Mouse (Mus musculus) midbrain, postnatal 0 days (tissue): ENCODE data around the gene Sypl. TPM values are rescaled to one million over a fixed set of nuclear protein-coding genes. Genes with fewer than 3 reads are reported as not detected.
"Not testable (repeated sequence)": the region's sequence is repeated elsewhere in the genome, so short reads cannot be mapped to it uniquely, and the experiment has no call there.

Experiments
- ATAC-seq: fragments of 200-750 bp; cut with Nextera tagmentation; 2 replicates; pipeline ENCODE4 v1.8.0; 2017; ENCODE audit warnings: moderate number of reproducible peaks, mild to moderate bottlenecking, moderate TSS enrichment, moderate library complexity; ENCODE audit not compliant: low FRiP score
- DNase-seq: peaks from one replicate; pipeline ENCODE4 v3.0.0-alpha.2; 2015; ENCODE audit warnings: low spot score
- H3K27ac ChIP-seq: fragments of 300-500 bp; sonication (generic); 2 replicates; pipeline ENCODE4 v1.5.1; 2014; ENCODE audit warnings: low read depth, mild to moderate bottlenecking, low read length, mixed read lengths
- H3K27me3 ChIP-seq: fragments of 300-500 bp; sonication (generic); 2 replicates; pipeline ENCODE4 v1.6.1; 2014; ENCODE audit warnings: low read length, control low read depth, mixed read lengths; ENCODE audit not compliant: insufficient read depth
- H3K36me3 ChIP-seq: fragments of 300-500 bp; sonication (generic); 2 replicates; pipeline ENCODE4 v1.6.1; 2014; ENCODE audit warnings: low read length, control low read depth, mixed read lengths; ENCODE audit not compliant: insufficient read depth
- H3K4me1 ChIP-seq: fragments of 300-500 bp; sonication (generic); 2 replicates; pipeline ENCODE4 v1.6.1; 2014; ENCODE audit warnings: mild to moderate bottlenecking, control low read depth, antibody characterized with exemption, low read length, mixed read lengths; ENCODE audit not compliant: insufficient read depth
- H3K4me2 ChIP-seq: fragments of 300-500 bp; sonication (generic); 2 replicates; pipeline ENCODE4 v1.6.1; 2014; ENCODE audit warnings: low read depth, mild to moderate bottlenecking, low read length, mixed read lengths; ENCODE audit not compliant: poor library complexity, severe bottlenecking
- H3K4me3 ChIP-seq: fragments of 300-500 bp; sonication (generic); 2 replicates; pipeline ENCODE4 v1.5.1; 2014; ENCODE audit warnings: low read depth, mild to moderate bottlenecking, low read length, moderate library complexity
- H3K9ac ChIP-seq: fragments of 300-500 bp; sonication (generic); replicated peaks from 2 replicates; pipeline ENCODE4 v1.6.1; 2014; ENCODE audit warnings: mild to moderate bottlenecking, low read length, moderate library complexity, mixed read lengths; ENCODE audit not compliant: poor library complexity, severe bottlenecking
- H3K9me3 ChIP-seq: fragments of 300-500 bp; sonication (generic); 2 replicates; pipeline ENCODE4 v1.6.1; 2016; ENCODE audit warnings: low read length, control low read depth
- CTCF ChIP-seq: IDR thresholded peaks from 2 replicates; pipeline ENCODE4 v1.5.1; 2016; ENCODE audit warnings: antibody characterized with exemption, mild to moderate bottlenecking
- WGBS: fragments of 180-500 bp; shearing (Covaris S2); extraction: QIAGEN DNeasy Blood & Tissue Kit; methylation state at CpG from one replicate; pipeline ENCODE4 v1.1.7; 2014; 5-methylcytosine and 5-hydroxymethylcytosine counted together
- polyA plus RNA-seq: library from polyadenylated mRNA; unstranded; fragments of >200 nt; fragmentation: Nextera tagmentation; extraction: Ambion mirVana; gene quantifications from 2 replicates; pipeline ENCODE4 v1.2.1, GENCODE M21; 2015
- total RNA-seq: library from RNA; depleted of rRNA; stranded (reverse); fragments of >200 nt; gene quantifications from 2 replicates; pipeline ENCODE4 v1.2.3, GENCODE M21; 2014

The Sypl gene
- total and polyA plus RNA-seq, 2 experiments from 2014 or later = 15.2 to 35.2 TPM

DNA sequence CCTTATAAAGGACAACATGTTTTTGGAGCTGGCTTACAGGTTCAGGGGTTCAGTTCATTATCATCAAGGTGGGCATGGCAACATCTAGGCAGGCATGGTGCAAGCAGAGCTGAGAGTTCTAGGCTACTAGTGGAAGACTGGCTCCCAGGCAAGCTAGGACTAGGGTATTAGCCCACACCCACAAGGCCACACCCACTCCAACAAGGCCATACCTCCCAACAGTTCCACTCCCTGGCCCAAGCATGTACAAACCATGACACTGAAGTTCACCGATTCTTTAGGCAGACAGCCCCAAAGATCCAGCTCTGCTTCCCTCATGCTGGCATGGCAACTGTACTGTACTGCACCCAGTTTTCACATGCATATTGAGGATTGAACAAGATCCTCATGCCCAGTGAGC is 29.4 kb downstream of the Sypl start:
- no peak overlapping the region for H3K4me3 ChIP-seq
- 100% methylated on average over 1 of the region's 1 CpGs for WGBS
- no peaks in the 10 kb centered on the region for H3K27me3 ChIP-seq
- no peaks in the 10 kb centered on the region for H3K4me1 ChIP-seq
- H3K9me3 ChIP-seq = no peaks in the 10 kb centered on the region
- no peaks in the 10 kb centered on the region for H3K36me3 ChIP-seq
- ATAC-seq (no peak), DNase-seq (no peak)
- H3K9ac ChIP-seq = no peak overlapping the region
- H3K27ac ChIP-seq = no peak overlapping the region
- no peak overlapping the region for H3K4me2 ChIP-seq
- no peak for TF ChIP-seq CTCF

DNA sequence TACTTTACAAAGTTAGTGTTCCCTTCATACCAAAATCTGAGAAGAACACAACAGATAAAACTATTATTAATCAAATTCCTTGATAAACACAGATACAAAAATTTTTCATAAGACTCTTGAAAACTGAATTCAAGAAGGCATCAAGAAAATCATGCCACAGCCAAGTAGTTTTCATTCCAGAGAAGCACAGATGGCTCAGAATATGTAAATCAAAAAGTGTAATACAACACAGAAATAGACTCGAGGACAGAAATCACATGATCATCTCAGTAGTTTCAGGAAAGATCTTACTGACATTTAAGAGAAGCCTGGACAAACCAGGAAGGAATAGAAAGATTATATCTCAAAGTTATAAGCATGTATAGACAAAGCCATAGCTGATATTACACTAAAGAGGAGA is 32.6 kb downstream of the Sypl start:
- no peak overlapping the region for H3K4me2 ChIP-seq
- DNase-seq = no peak
- 70% methylated on average over 1 of the region's 1 CpGs for WGBS

DNA sequence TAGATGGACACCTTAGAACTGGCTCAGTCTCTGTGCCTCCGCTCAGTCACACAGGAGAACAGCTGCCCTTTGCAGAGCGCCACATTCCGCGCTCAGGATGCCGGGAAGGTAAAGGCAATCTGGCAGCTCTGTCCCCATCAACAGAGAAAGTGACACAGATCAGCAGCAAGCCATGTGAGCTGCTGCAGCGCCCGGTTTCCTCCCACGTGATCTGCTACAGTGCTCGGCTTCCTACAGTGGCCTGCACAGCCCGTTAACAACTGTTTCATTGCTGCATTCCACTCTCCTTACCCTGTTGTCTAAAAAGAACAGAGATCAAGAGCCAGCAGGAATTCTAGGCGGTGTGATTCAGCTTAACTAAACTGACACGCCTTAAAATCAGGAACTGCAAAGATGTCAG is 36.0 kb downstream of the Sypl start:
- ATAC-seq = no peak

More for the DNA sequence above, 32.6 kb downstream of the Sypl start:
- no peaks in the 10 kb centered on the region for H3K27me3 ChIP-seq
- H3K4me3 ChIP-seq = no peak overlapping the region
- H3K4me1 ChIP-seq = no peaks in the 10 kb centered on the region
- no peak for ATAC-seq
- H3K27ac ChIP-seq = no peak overlapping the region
- no peak overlapping the region for H3K9ac ChIP-seq
- H3K36me3 ChIP-seq = no peaks in the 10 kb centered on the region
- H3K9me3 ChIP-seq = no peaks in the 10 kb centered on the region
- TF ChIP-seq CTCF = no peak

DNA sequence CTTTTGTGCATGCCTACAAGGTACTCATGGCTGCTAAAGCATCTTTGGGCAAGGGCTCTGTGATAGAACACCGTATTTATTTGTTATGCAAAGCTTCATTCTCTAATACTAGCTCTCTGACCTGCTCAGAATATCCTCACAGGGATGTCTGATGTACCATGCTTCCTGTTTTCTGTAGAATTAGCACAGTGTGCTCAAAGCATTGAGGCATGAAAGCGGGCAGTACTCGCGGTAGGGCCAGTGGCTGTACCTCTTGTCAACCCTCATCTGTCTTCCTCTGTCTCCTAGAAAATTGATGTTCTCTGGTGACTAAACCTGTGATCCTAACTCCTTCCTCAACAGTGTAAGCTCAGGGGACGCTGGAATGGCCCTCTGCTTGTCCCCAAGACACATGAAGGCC is 40.4 kb downstream of the Sypl start:
- no peak overlapping the region for H3K4me3 ChIP-seq
- H3K36me3 ChIP-seq = no peaks in the 10 kb centered on the region
- TF ChIP-seq CTCF = no peak
- no peak for DNase-seq
- no peaks in the 10 kb centered on the region for H3K9me3 ChIP-seq
- H3K4me1 ChIP-seq = no peaks in the 10 kb centered on the region
- H3K9ac ChIP-seq = no peak overlapping the region
- H3K4me2 ChIP-seq = no peak overlapping the region
- H3K27me3 ChIP-seq = no peaks in the 10 kb centered on the region
- no peak overlapping the region for H3K27ac ChIP-seq
- ATAC-seq = no peak
- WGBS = 80% methylated on average over 5 of the region's 5 CpGs

More for the DNA sequence above, 36.0 kb downstream of the Sypl start:
- 69% methylated on average over 12 of the region's 12 CpGs for WGBS
- Histone ChIP-seq H3K4me1 (no peaks in the 10 kb centered on the region), H3K4me3 (no peak overlapping the region), H3K27ac (no peak overlapping the region), H3K9ac (no peak overlapping the region), H3K36me3 (no peaks in the 10 kb centered on the region), H3K4me2 (no peak overlapping the region), H3K27me3 (no peaks in the 10 kb centered on the region), H3K9me3 (no peaks in the 10 kb centered on the region)
- DNase-seq = no peak
- no peak for TF ChIP-seq CTCF

DNA sequence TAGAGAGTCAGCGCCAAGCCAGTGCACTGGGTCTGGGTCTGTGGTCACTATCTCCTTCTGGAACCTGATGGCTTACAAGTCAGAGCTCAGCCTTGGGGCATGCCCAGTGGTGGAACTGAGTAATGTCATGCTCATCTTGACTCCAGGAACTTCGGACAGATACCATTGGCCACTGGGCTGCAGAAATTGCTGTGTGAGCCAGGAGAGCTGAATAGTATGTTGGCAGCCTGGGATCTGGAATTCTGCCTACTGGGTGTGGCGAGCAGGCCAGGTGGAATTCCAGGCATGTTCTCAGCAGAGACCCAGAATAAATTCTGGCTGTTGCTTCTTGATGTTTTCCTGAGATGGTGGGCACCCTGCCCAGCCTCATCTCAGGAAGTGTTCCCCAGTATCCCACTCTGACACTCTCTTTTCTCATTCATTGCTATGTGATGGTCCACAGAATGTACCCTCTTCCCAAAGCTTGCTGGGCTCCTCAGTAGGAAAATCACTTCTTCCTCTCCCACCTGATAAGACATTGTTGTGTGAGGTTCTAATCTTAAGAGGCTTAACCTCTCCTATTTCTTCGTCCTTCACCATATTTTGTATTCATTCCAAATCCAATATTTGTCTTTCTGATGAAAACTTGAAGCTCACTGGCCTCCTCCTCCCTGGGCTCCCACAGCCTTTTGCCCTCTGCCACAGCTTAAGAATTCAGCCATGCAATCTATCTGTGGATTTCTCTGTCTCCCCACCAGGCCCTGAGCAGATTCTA is 41.6 kb downstream of the Sypl start:
- Histone ChIP-seq H3K4me3 (no peak overlapping the region), H3K27ac (no peak overlapping the region), H3K4me2 (no peak overlapping the region), H3K27me3 (no peaks in the 10 kb centered on the region), H3K9ac (no peak overlapping the region), H3K9me3 (no peaks in the 10 kb centered on the region), H3K4me1 (no peaks in the 10 kb centered on the region), H3K36me3 (no peaks in the 10 kb centered on the region)
- no peak for TF ChIP-seq CTCF
- WGBS = 85% methylated on average over 4 of the region's 4 CpGs
- DNase-seq = no peak
- no peak for ATAC-seq

DNA sequence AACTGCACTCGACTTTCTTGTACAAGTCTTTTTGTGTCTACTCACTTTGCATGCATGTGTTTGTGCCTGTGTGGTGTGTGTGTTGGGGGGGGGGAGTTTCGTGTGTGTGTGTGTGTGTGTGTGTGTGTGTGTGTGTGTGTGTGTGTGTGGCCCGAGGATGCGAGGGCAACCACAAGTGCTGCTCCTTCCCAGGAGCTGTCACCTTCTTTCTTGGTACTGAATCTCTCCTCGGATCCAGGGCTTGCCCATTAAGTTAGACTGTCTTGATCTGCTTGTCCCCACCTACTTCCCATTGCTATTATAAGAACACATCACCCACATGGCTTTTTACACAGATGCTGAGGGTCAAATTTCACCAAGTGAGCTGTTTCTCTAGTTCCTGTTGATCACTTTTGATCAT is 45.1 kb downstream of the Sypl start:
- no peak overlapping the region for H3K9ac ChIP-seq
- H3K4me2 ChIP-seq = no peak overlapping the region
- no peak overlapping the region for H3K27ac ChIP-seq
- ATAC-seq (no peak), DNase-seq (no peak)
- H3K27me3 ChIP-seq = no peaks in the 10 kb centered on the region
- no peaks in the 10 kb centered on the region for H3K9me3 ChIP-seq
- TF ChIP-seq CTCF = no peak
- H3K4me3 ChIP-seq = no peak overlapping the region
- H3K4me1 ChIP-seq = no peaks in the 10 kb centered on the region
- no peaks in the 10 kb centered on the region for H3K36me3 ChIP-seq
- WGBS = 77% methylated on average over 5 of the region's 5 CpGs

DNA sequence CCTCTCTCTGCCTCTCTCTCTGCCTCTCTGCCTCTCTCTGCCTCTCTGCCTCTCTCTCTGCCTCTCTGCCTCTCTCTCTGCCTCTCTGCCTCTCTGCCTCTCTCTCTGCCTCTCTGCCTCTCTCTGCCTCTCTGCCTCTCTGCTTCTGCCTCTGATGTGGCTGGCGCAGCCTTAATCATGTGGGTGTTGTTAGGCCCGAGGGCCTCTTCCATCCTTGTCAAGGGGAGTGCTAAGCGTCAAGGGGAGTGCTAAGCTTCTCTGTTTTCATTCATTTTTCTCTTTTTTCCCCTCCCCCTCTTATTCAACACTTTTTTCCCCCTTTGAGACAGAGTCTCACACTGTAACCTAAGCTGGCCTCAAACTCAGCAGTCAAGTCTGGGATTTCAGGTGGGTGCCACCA is 46.1 kb downstream of the Sypl start:
- H3K4me1 ChIP-seq = not testable (repeated sequence)

More for the DNA sequence above, 46.1 kb downstream of the Sypl start:
- not testable (repeated sequence) for H3K4me3 ChIP-seq, H3K27me3 ChIP-seq, H3K9ac ChIP-seq, H3K36me3 ChIP-seq, H3K9me3 ChIP-seq, DNase-seq, ATAC-seq, H3K4me2 ChIP-seq, H3K27ac ChIP-seq
- WGBS = 36% methylated on average over 3 of the region's 3 CpGs
